Mouse (Mus musculus): ENCODE results near the gene Qtrt2. TPM values are rescaled to one million over a fixed set of nuclear protein-coding genes. Genes with fewer than 3 reads are reported as not detected.

Gene Qtrt2
- polyA plus RNA-seq, 1 experiment, result 9.5 TPM

- Histone ChIP-seq H3K27me3 (ENCODE audit: control insufficient read depth, insufficient read depth, insufficient read length) (no peaks in the 10 kb centered on the region), H3ac (ENCODE audit: control insufficient read depth, insufficient read length) (no peak overlapping the region), H3K4me2 (ENCODE audit: low read depth) (no peak overlapping the region), H3K79me2 (ENCODE audit: control insufficient read depth, insufficient read depth) (peaks cover 53% of the 10 kb centered on the region), H3K4me3 (no peak overlapping the region), H3K36me3 (ENCODE audit: control insufficient read depth, insufficient read depth) (peaks cover 23% of the 10 kb centered on the region)
- TF ChIP-seq E2F4 (IDR thresholded peaks at IDR 0.05; ENCODE audit: insufficient read depth) (no peak), POLR2AphosphoS2 (IDR thresholded peaks at IDR 0.05; ENCODE audit: insufficient read length, low read depth) (no peak), MYOD1 (IDR thresholded peaks at IDR 0.05; ENCODE audit: control insufficient read depth in 1 of 3, insufficient read length in 2 of 3, low read depth in 2 of 3) (no peak), CEBPB (IDR thresholded peaks at IDR 0.05; ENCODE audit: insufficient read depth, poor library complexity, severe bottlenecking) (no peak)
These were observed 45.0 kb downstream of the Qtrt2 start for GRCm38 (mm10) chr16:43881636-43882035.

GRCm38 (mm10) chr16:43879769-43880168 lies 46.8 kb downstream of the Qtrt2 start:
- no peak overlapping the region for H3K4me3 ChIP-seq
- H3K4me2 ChIP-seq (ENCODE audit: low read depth), result no peak overlapping the region
- H3K27me3 ChIP-seq (ENCODE audit: control insufficient read depth, insufficient read depth, insufficient read length), result no peaks in the 10 kb centered on the region
- H3ac ChIP-seq (ENCODE audit: control insufficient read depth, insufficient read length), result no peak overlapping the region
- peaks cover 35% of the 10 kb centered on the region for H3K79me2 ChIP-seq (ENCODE audit: control insufficient read depth, insufficient read depth)
- TF ChIP-seq TCF3 (IDR thresholded peaks at IDR 0.05; ENCODE audit: insufficient read length, low read depth), result no peak
- TF ChIP-seq POLR2A (IDR thresholded peaks at IDR 0.05; ENCODE audit: insufficient read length, low read depth), result no peak
- TF ChIP-seq SRF (IDR thresholded peaks at IDR 0.05; ENCODE audit: control insufficient read depth, insufficient read length, low read depth), result no peak
- TF ChIP-seq USF1 (IDR thresholded peaks at IDR 0.05; ENCODE audit: low read depth), result no peak
- no peak for TF ChIP-seq MYOG (IDR thresholded peaks at IDR 0.05; ENCODE audit: control insufficient read depth in 1 of 3, insufficient read depth in 1 of 3, insufficient read length in 2 of 3, low read depth in 2 of 3)
- TF ChIP-seq E2F4 (IDR thresholded peaks at IDR 0.05; ENCODE audit: insufficient read depth), result no peak
- no peak for TF ChIP-seq MYOD1 (IDR thresholded peaks at IDR 0.05; ENCODE audit: control insufficient read depth in 1 of 3, insufficient read length in 2 of 3, low read depth in 2 of 3)
- TF ChIP-seq MAX (IDR thresholded peaks at IDR 0.05; ENCODE audit: low read depth), result no peak
- H3K36me3 ChIP-seq (ENCODE audit: control insufficient read depth, insufficient read depth), result peaks cover 23% of the 10 kb centered on the region

GRCm38 (mm10) chr16:43871419-43871818 lies 55.2 kb downstream of the Qtrt2 start:
- Histone ChIP-seq H3K4me3 (no peak overlapping the region), H3K27me3 (ENCODE audit: control insufficient read depth, insufficient read depth, insufficient read length) (no peaks in the 10 kb centered on the region), H3K4me2 (ENCODE audit: low read depth) (no peak overlapping the region), H3K36me3 (ENCODE audit: control insufficient read depth, insufficient read depth) (peaks cover 17% of the 10 kb centered on the region), H3ac (ENCODE audit: control insufficient read depth, insufficient read length) (no peak overlapping the region), H3K79me2 (ENCODE audit: control insufficient read depth, insufficient read depth) (no peaks in the 10 kb centered on the region)
- TF ChIP-seq USF1 (IDR thresholded peaks at IDR 0.05; ENCODE audit: low read depth), result no peak
- no peak for TF ChIP-seq TCF12 (IDR thresholded peaks at IDR 0.05; ENCODE audit: insufficient read depth, poor library complexity, severe bottlenecking)

- H3K79me2 ChIP-seq (ENCODE audit: control insufficient read depth, insufficient read depth), result no peaks in the 10 kb centered on the region
- no peak overlapping the region for H3K4me2 ChIP-seq (ENCODE audit: low read depth)
- no peaks in the 10 kb centered on the region for H3K27me3 ChIP-seq (ENCODE audit: control insufficient read depth, insufficient read depth, insufficient read length)
- no peak for TF ChIP-seq MYOG (IDR thresholded peaks at IDR 0.05; ENCODE audit: control insufficient read depth in 1 of 3, insufficient read depth in 1 of 3, insufficient read length in 2 of 3, low read depth in 2 of 3)
- TF ChIP-seq MAX (IDR thresholded peaks at IDR 0.05; ENCODE audit: low read depth), result no peak
- no peak for TF ChIP-seq SRF (IDR thresholded peaks at IDR 0.05; ENCODE audit: control insufficient read depth, insufficient read length, low read depth)
- TF ChIP-seq TCF3 (IDR thresholded peaks at IDR 0.05; ENCODE audit: insufficient read length, low read depth), result no peak
- TF ChIP-seq USF1 (IDR thresholded peaks at IDR 0.05; ENCODE audit: low read depth), result no peak
- no peak for TF ChIP-seq E2F4 (IDR thresholded peaks at IDR 0.05; ENCODE audit: insufficient read depth)
- no peak for TF ChIP-seq REST (IDR thresholded peaks at IDR 0.05; ENCODE audit: insufficient read depth, insufficient read length)
- no peak for TF ChIP-seq MYOD1 (IDR thresholded peaks at IDR 0.05; ENCODE audit: control insufficient read depth in 1 of 3, insufficient read length in 2 of 3, low read depth in 2 of 3)
- no peak for TF ChIP-seq CEBPB (IDR thresholded peaks at IDR 0.05; ENCODE audit: insufficient read depth, poor library complexity, severe bottlenecking)
- no peak for TF ChIP-seq TCF12 (IDR thresholded peaks at IDR 0.05; ENCODE audit: insufficient read depth, poor library complexity, severe bottlenecking)
- no peak for TF ChIP-seq POLR2A (IDR thresholded peaks at IDR 0.05; ENCODE audit: insufficient read length, low read depth)
- TF ChIP-seq POLR2AphosphoS2 (IDR thresholded peaks at IDR 0.05; ENCODE audit: insufficient read length, low read depth), result no peak
- no peak overlapping the region for H3ac ChIP-seq (ENCODE audit: control insufficient read depth, insufficient read length)
- no peak overlapping the region for H3K4me3 ChIP-seq
- peaks cover 17% of the 10 kb centered on the region for H3K36me3 ChIP-seq (ENCODE audit: control insufficient read depth, insufficient read depth)
These were observed 56.8 kb downstream of the Qtrt2 start for GRCm38 (mm10) chr16:43869805-43870204.

- Histone ChIP-seq H3K36me3 (ENCODE audit: control insufficient read depth, insufficient read depth) (peaks cover 15% of the 10 kb centered on the region), H3ac (ENCODE audit: control insufficient read depth, insufficient read length) (no peak overlapping the region), H3K4me3 (no peak overlapping the region), H3K27me3 (ENCODE audit: control insufficient read depth, insufficient read depth, insufficient read length) (no peaks in the 10 kb centered on the region), H3K4me2 (ENCODE audit: low read depth) (no peak overlapping the region), H3K79me2 (ENCODE audit: control insufficient read depth, insufficient read depth) (no peaks in the 10 kb centered on the region)
- TF ChIP-seq SRF (IDR thresholded peaks at IDR 0.05; ENCODE audit: control insufficient read depth, insufficient read length, low read depth) (no peak), POLR2A (IDR thresholded peaks at IDR 0.05; ENCODE audit: insufficient read length, low read depth) (no peak), TCF12 (IDR thresholded peaks at IDR 0.05; ENCODE audit: insufficient read depth, poor library complexity, severe bottlenecking) (no peak)
These were observed 66.0 kb downstream of the Qtrt2 start for GRCm38 (mm10) chr16:43860624-43861023.

Data from myocyte (in vitro differentiated cells).